Mouse (Mus musculus) kidney, postnatal 0 days (tissue): ENCODE results near the gene Atp6ap2. TPM values are rescaled to one million over a fixed set of nuclear protein-coding genes. Genes with fewer than 3 reads are reported as not detected.

Experiments
- ATAC-seq: fragments of 200-750 bp; cut with Nextera tagmentation; replicated peaks from 2 replicates; pipeline ENCODE4 v1.8.0; 2017; ENCODE audit warnings: low read depth, moderate number of reproducible peaks, moderate TSS enrichment, moderate library complexity; ENCODE audit not compliant: low FRiP score
- DNase-seq: peaks from one replicate; pipeline ENCODE4 v3.0.0-alpha.2; 2016; ENCODE audit warnings: low spot score
- H3K27ac ChIP-seq: fragments of 300-500 bp; sonication (generic); 2 replicates; pipeline ENCODE4 v1.5.1; 2014; ENCODE audit warnings: mild to moderate bottlenecking
- H3K27me3 ChIP-seq: fragments of 300-500 bp; sonication (generic); 2 replicates; pipeline ENCODE4 v1.6.1; 2014; ENCODE audit warnings: low read length, mixed read lengths; ENCODE audit not compliant: insufficient read depth
- H3K36me3 ChIP-seq: fragments of 300-500 bp; sonication (generic); 2 replicates; pipeline ENCODE4 v1.6.1; 2014; ENCODE audit warnings: low read length, mixed read lengths; ENCODE audit not compliant: insufficient read depth
- H3K4me1 ChIP-seq: fragments of 300-500 bp; sonication (generic); replicated peaks from 2 replicates; pipeline ENCODE4 v1.6.1; 2014; ENCODE audit warnings: antibody characterized with exemption, low read length, mixed read lengths; ENCODE audit not compliant: insufficient read depth
- H3K4me2 ChIP-seq: fragments of 300-500 bp; sonication (generic); 2 replicates; pipeline ENCODE4 v1.6.1; 2014; ENCODE audit warnings: mild to moderate bottlenecking, low read length, moderate library complexity, mixed read lengths
- H3K4me3 ChIP-seq: fragments of 300-500 bp; sonication (generic); replicated peaks from 2 replicates; pipeline ENCODE4 v1.5.1; 2014; ENCODE audit warnings: low read depth, low read length
- H3K9ac ChIP-seq: fragments of 300-500 bp; sonication (generic); 2 replicates; pipeline ENCODE4 v1.6.1; 2014; ENCODE audit warnings: low read depth, low read length
- H3K9me3 ChIP-seq: fragments of 300-500 bp; sonication (generic); replicated peaks from 2 replicates; pipeline ENCODE4 v1.6.1; 2016; ENCODE audit warnings: low read length, inconsistent platforms, mixed read lengths
- CTCF ChIP-seq: IDR thresholded peaks from 2 replicates; pipeline ENCODE4 v1.5.1; 2016; ENCODE audit warnings: antibody characterized with exemption, low read depth, mild to moderate bottlenecking, moderate library complexity
- WGBS: fragments of 180-500 bp; shearing (Covaris S2); extraction: QIAGEN DNeasy Blood & Tissue Kit; methylation state at CpG from one replicate; pipeline ENCODE4 v1.1.7; 2014; 5-methylcytosine and 5-hydroxymethylcytosine counted together
- polyA plus RNA-seq: library from polyadenylated mRNA; unstranded; fragments of >200 nt; fragmentation: Nextera tagmentation; extraction: Ambion mirVana; gene quantifications from 2 replicates; pipeline ENCODE4 v1.2.1, GENCODE M21; 2015

Gene Atp6ap2
- polyA plus RNA-seq, 1 experiment from 2014 or later = 161 TPM

GRCm38 (mm10) chrX:12625131-12625530 is 37.5 kb downstream of the Atp6ap2 start:
- no peaks in the 10 kb centered on the region for H3K36me3 ChIP-seq
- no peak overlapping the region for H3K4me2 ChIP-seq
- no peak for DNase-seq
- no peak overlapping the region for H3K9ac ChIP-seq
- H3K4me3 ChIP-seq = no peak overlapping the region
- no peak for ATAC-seq
- no peak for TF ChIP-seq CTCF
- no peaks in the 10 kb centered on the region for H3K9me3 ChIP-seq
- no peaks in the 10 kb centered on the region for H3K4me1 ChIP-seq
- H3K27me3 ChIP-seq = no peaks in the 10 kb centered on the region
- H3K27ac ChIP-seq = no peak overlapping the region
- 77% methylated on average over 3 of the region's 4 CpGs for WGBS

DNA sequence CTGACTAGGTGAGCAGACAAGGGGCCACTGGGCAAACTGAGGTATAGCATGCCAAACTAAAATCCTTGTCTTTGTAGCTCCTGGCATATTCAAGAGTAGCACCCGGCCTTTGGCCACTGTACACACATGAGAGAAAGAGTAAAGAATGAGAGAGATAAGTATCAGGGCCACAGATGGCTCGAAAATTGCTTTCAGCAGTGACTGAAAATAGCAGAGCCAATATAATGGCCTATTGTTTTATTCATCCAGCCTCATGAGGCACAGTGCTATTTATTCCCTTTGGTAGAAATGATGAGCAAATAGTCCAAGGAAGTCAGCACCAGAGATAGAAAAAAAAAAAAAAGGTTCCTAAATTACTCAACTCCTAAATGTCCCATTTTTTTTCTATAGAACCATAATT is 57.4 kb downstream of the Atp6ap2 start:
- Histone ChIP-seq H3K9me3 (no peaks in the 10 kb centered on the region), H3K36me3 (no peaks in the 10 kb centered on the region), H3K4me3 (no peak overlapping the region), H3K9ac (no peak overlapping the region), H3K27me3 (no peaks in the 10 kb centered on the region), H3K27ac (no peak overlapping the region), H3K4me2 (no peak overlapping the region), H3K4me1 (no peaks in the 10 kb centered on the region)
- DNase-seq (no peak), ATAC-seq (no peak)
- 67% methylated on average over 2 of the region's 2 CpGs for WGBS
- TF ChIP-seq CTCF = no peak

GRCm38 (mm10) chrX:12645531-12646304 is 58.1 kb downstream of the Atp6ap2 start:
- no peaks in the 10 kb centered on the region for H3K9me3 ChIP-seq
- DNase-seq (no peak), ATAC-seq (no peak)
- no peaks in the 10 kb centered on the region for H3K36me3 ChIP-seq
- no peak overlapping the region for H3K4me2 ChIP-seq
- H3K4me1 ChIP-seq = no peaks in the 10 kb centered on the region
- 0 out of 2 replicates have a peak, but pooled peaks have one; percentile 27 for TF ChIP-seq CTCF
- no peak overlapping the region for H3K9ac ChIP-seq
- no peak overlapping the region for H3K27ac ChIP-seq
- WGBS = 68% methylated on average over 12 of the region's 12 CpGs
- no peaks in the 10 kb centered on the region for H3K27me3 ChIP-seq
- no peak overlapping the region for H3K4me3 ChIP-seq

GRCm38 (mm10) chrX:12651906-12652305 is 64.3 kb downstream of the Atp6ap2 start:
- H3K4me2 ChIP-seq = no peak overlapping the region
- H3K4me1 ChIP-seq = no peaks in the 10 kb centered on the region
- no peak overlapping the region for H3K27ac ChIP-seq
- H3K9me3 ChIP-seq = no peaks in the 10 kb centered on the region
- 85% methylated on average over 16 of the region's 16 CpGs for WGBS
- no peak overlapping the region for H3K9ac ChIP-seq
- DNase-seq (no peak), ATAC-seq (no peak)
- no peak overlapping the region for H3K4me3 ChIP-seq
- H3K36me3 ChIP-seq = no peaks in the 10 kb centered on the region
- H3K27me3 ChIP-seq = no peaks in the 10 kb centered on the region
- TF ChIP-seq CTCF = no peak

DNA sequence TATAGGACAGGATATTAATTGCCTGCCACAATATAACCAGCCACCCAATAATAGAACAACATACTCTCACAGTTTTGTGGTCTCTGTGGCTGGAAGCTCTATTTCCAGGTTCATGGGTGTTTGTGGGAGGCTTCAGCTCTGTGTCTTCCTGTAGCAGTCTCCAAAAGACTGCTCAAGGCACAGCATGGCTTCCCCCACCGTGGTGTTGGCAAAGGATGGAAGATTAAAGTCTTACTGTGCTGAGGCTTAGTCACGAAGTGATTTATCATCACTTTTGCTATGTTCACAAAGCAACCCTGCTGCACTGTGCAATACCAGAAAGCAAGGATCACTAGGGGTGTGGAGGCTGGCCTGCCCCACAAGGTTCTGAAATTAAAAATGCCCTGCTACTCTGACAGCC is 66.3 kb downstream of the Atp6ap2 start:
- H3K27me3 ChIP-seq = no peaks in the 10 kb centered on the region
- H3K9me3 ChIP-seq = no peaks in the 10 kb centered on the region
- H3K36me3 ChIP-seq = no peaks in the 10 kb centered on the region
- no peak overlapping the region for H3K27ac ChIP-seq
- no peak for DNase-seq
- no peak overlapping the region for H3K9ac ChIP-seq
- no peaks in the 10 kb centered on the region for H3K4me1 ChIP-seq
- no peak for ATAC-seq
- TF ChIP-seq CTCF = no peak
- H3K4me2 ChIP-seq = no peak overlapping the region
- H3K4me3 ChIP-seq = no peak overlapping the region
- 71% methylated on average over 2 of the region's 2 CpGs for WGBS

Other genes starting within 250 kb of the Atp6ap2 start
- 27.4 and 31.2 TPM in 2 replicates for gene 1810030O07Rik, start 85.9 kb downstream of the Atp6ap2 start, polyA plus RNA-seq
- gene Med14, start 174.3 kb downstream of the Atp6ap2 start, polyA plus RNA-seq = 9.6 and 10.4 TPM in 2 replicates